8 mouse cellular contexts compared by ENCODE assay signal in genomic region chr11:68387441-68387760, GRCm38 (mm10). TPM values are rescaled to one million over a fixed set of nuclear protein-coding genes. Genes with fewer than 3 reads are reported as not detected.
DNase-seq lines count a peak whose midpoint lies in the region; ATAC-seq and TF ChIP-seq lines count a peak whose summit lies in the region.

No protein-coding gene starts in this region.

- TF ChIP-seq CTCF in CH12.LX (conservative IDR thresholded peaks at IDR 0.05 in 1 of 2, IDR thresholded peaks at IDR 0.05 in 1 of 2; ENCODE audit: low read depth in 2 of 2, low read length in 2 of 2): no peak
- TF ChIP-seq CTCF in liver, embryonic 14.5 days (IDR thresholded peaks at IDR 0.05; ENCODE audit: low read depth): no peak

- in situ Hi-C loops in CH12.LX (cut with MboI; ENCODE audit: low pct_ligation_motif_present, low pct_unique_long_range_greater_than_20kb, low sequenced_read_pairs): no loop called here

- H3K9me3 ChIP-seq in heart, embryonic 13.5 days: no peaks in the 10 kb centered on the region
- peaks cover 15% of the 10 kb centered on the region for H3K9me3 ChIP-seq in CH12.LX (replicated peaks; ENCODE audit: low read length)
- H3K9me3 ChIP-seq in forebrain, embryonic 15.5 days: no peaks in the 10 kb centered on the region
- no peaks in the 10 kb centered on the region for H3K9me3 ChIP-seq in liver, embryonic 14.5 days (ENCODE audit: control insufficient read depth, low read length)

- 39% methylated on average over 4 of the region's 4 CpGs for WGBS in heart, embryonic 13.5 days
- WGBS in forebrain, embryonic 15.5 days: 29% methylated on average over 4 of the region's 4 CpGs
- WGBS in liver, embryonic 14.5 days (ENCODE audit: insufficient replicate concordance): 27% methylated on average over 4 of the region's 4 CpGs

- peak overlapping the region; percentile 91 for H3K4me2 ChIP-seq in heart, embryonic 13.5 days
- peak overlapping the region; percentile 54 for H3K4me2 ChIP-seq in CH12.LX (ENCODE audit: insufficient read depth, low read depth, poor library complexity, severe bottlenecking)
- H3K4me2 ChIP-seq in forebrain, embryonic 15.5 days (replicated peaks): peak overlapping the region; percentile 95
- H3K4me2 ChIP-seq in liver, embryonic 14.5 days (ENCODE audit: low read depth): peak overlapping the region; percentile 53; the same call in 1 of the 2 replicates

- dilution Hi-C loops in CH12.LX (cut with MboI; ENCODE audit: extremely low pct_ligation_motif_present, extremely low pct_unique_long_range_greater_than_20kb, low sequenced_read_pairs): no loop called here

- H3K4me1 ChIP-seq in heart, embryonic 13.5 days: peaks cover 61% of the 10 kb centered on the region
- peaks cover 3 to 13% of the 10 kb centered on the region in 2 experiments; a peak in 2 of 4 replicates for H3K4me1 ChIP-seq in CH12.LX (ENCODE audit: control insufficient read depth in 1 of 2, insufficient read depth in 2 of 2)
- H3K4me1 ChIP-seq in forebrain, embryonic 15.5 days: peaks cover 48% of the 10 kb centered on the region
- H3K4me1 ChIP-seq in liver, embryonic 14.5 days (replicated peaks; ENCODE audit: control insufficient read depth in 2 of 2, insufficient read depth in 2 of 2, low read length in 1 of 2): no peaks in the 10 kb centered on the region

- H3K4me3 ChIP-seq in heart, embryonic 13.5 days: peak overlapping the region; percentile 79
- peak overlapping the region; percentile 49 to 75 (median 60) for H3K4me3 ChIP-seq in CH12.LX (replicated peaks in 1 of 3; ENCODE audit: low read depth in 2 of 3, low read length in 2 of 3, poor library complexity in 1 of 3)
- H3K4me3 ChIP-seq in forebrain, embryonic 15.5 days: peak overlapping the region; percentile 63
- peak overlapping the region in 1 of 2 experiments; percentile 55; a peak in 1 of 4 replicates for H3K4me3 ChIP-seq in liver, embryonic 14.5 days (ENCODE audit: insufficient read depth in 1 of 2, low read depth in 2 of 2, low read length in 2 of 2)

- TF ChIP-seq RAD21 in CH12.LX (IDR thresholded peaks at IDR 0.05; ENCODE audit: low read depth, low read length): no peak

- H3K79me2 ChIP-seq in CH12.LX (replicated peaks; ENCODE audit: control insufficient read depth, extremely low read depth, insufficient read depth, poor library complexity, severe bottlenecking): no peaks in the 10 kb centered on the region

- ATAC-seq in heart, embryonic 13.5 days (ENCODE audit: extremely low read depth, insufficient number of reproducible peaks, low FRiP score, low TSS enrichment): no peak
- ATAC-seq in forebrain, embryonic 15.5 days (replicated peaks): no peak
- ATAC-seq in liver, embryonic 14.5 days (ENCODE audit: insufficient read depth): no peak

- TF ChIP-seq POLR2A in CH12.LX (IDR thresholded peaks at IDR 0.05; ENCODE audit: low read depth, low read length): no peak

- H3K9ac ChIP-seq in heart, embryonic 13.5 days: peak overlapping the region; percentile 89
- peak overlapping the region; percentile 21; the same call in 1 of the 2 replicates for H3K9ac ChIP-seq in CH12.LX (ENCODE audit: insufficient read depth, low read depth)
- peak overlapping the region; percentile 59 for H3K9ac ChIP-seq in forebrain, embryonic 15.5 days (replicated peaks)
- no peak overlapping the region for H3K9ac ChIP-seq in liver, embryonic 14.5 days (replicated peaks)

- TF ChIP-seq EP300 in CH12.LX (IDR thresholded peaks at IDR 0.05; ENCODE audit: low read length): no peak
- TF ChIP-seq EP300 in liver, embryonic 14.5 days (IDR thresholded peaks at IDR 0.05; ENCODE audit: low read depth): no peak

- peak overlapping the region; percentile 91 for H3K27ac ChIP-seq in heart, embryonic 13.5 days (replicated peaks)
- no peak overlapping the region for H3K27ac ChIP-seq in CH12.LX (ENCODE audit: insufficient read depth, low read depth)
- peak overlapping the region; percentile 51 for H3K27ac ChIP-seq in forebrain, embryonic 15.5 days (replicated peaks)
- no peak overlapping the region for H3K27ac ChIP-seq in liver, embryonic 14.5 days

- H3K36me3 ChIP-seq in heart, embryonic 13.5 days: no peaks in the 10 kb centered on the region
- peaks cover 0 to 12% of the 10 kb centered on the region in 2 experiments for H3K36me3 ChIP-seq in CH12.LX (replicated peaks in 1 of 2; ENCODE audit: control insufficient read depth in 1 of 2, insufficient read depth in 1 of 2, low read length in 1 of 2)
- no peaks in the 10 kb centered on the region for H3K36me3 ChIP-seq in forebrain, embryonic 15.5 days
- H3K36me3 ChIP-seq in liver, embryonic 14.5 days (replicated peaks; ENCODE audit: control insufficient read depth, insufficient read depth, low read depth): no peaks in the 10 kb centered on the region

- H3K27me3 ChIP-seq in heart, embryonic 13.5 days (replicated peaks): peaks cover 94% of the 10 kb centered on the region
- peaks cover 7% of the 10 kb centered on the region for H3K27me3 ChIP-seq in CH12.LX (replicated peaks)
- peaks cover 80% of the 10 kb centered on the region for H3K27me3 ChIP-seq in forebrain, embryonic 15.5 days
- H3K27me3 ChIP-seq in liver, embryonic 14.5 days (ENCODE audit: control insufficient read depth, insufficient read depth, low read length): peaks cover 92% of the 10 kb centered on the region

- no peak for DNase-seq in heart, adult 18-20 months
- no peak for DNase-seq in CH12.LX (ENCODE audit: extremely low read depth)
- DNase-seq in liver, embryonic 14.5 days (ENCODE audit: low read depth in 3 of 3, low spot score in 3 of 3): no peak
- DNase-seq in ovary, postnatal 36 days (ENCODE audit: low spot score): no peak
- no peak for DNase-seq in layer of hippocampus, postnatal 25 days (ENCODE audit: extremely low spot score in 1 of 2, low spot score in 1 of 2)
- no peak for DNase-seq in frontal cortex, postnatal 25 days (ENCODE audit: low spot score in 2 of 2)

TF ChIP-seq in CH12.LX, 34 proteins besides CTCF, POLR2A, EP300 and RAD21:
- TF ChIP-seq SIN3A (IDR thresholded peaks at IDR 0.05; ENCODE audit: low read length) (0 out of 2 replicates have a peak, but pooled peaks have one; percentile 11), ETS1 (conservative IDR thresholded peaks at IDR 0.05; ENCODE audit: low read depth, low read length) (no peak; the same call in 1 of the 2 replicates)

RNA-seq across cellular contexts. Expression of gene Ntn1, which starts 13.2 kb away (rescaled TPM):
- 19.2 and 19.3 TPM in 2 replicates for polyA plus RNA-seq in heart, embryonic 13.5 days (2015; fragmentation: Nextera tagmentation; extraction: Ambion mirVana)
- 10 to 100 TPM; 72.7 to 76.0 TPM for total RNA-seq in heart, adult 18-20 months (2021)
- 0.38 and 0.59 TPM in 2 replicates for total RNA-seq in CH12.LX (2012; rRNA removed)
- 0.47 and 0.54 TPM in 2 replicates for total RNA-seq in CH12.LX (2014; rRNA removed)
- 0.78 and 1.2 TPM in 2 replicates for polyA plus RNA-seq in CH12.LX (2012; ENCODE audit: insufficient read length, low read depth)
- polyA plus RNA-seq in forebrain, embryonic 15.5 days (2015; fragmentation: Nextera tagmentation; extraction: Ambion mirVana): 6.7 and 8.1 TPM in 2 replicates
- polyA plus RNA-seq in liver, embryonic 14.5 days (2012; rRNA removed): 0.15 and 0.23 TPM in 2 replicates
- polyA plus RNA-seq in liver, embryonic 14.5 days (2014; fragmentation: Nextera tagmentation; extraction: Ambion mirVana): 0.06 TPM in 1 of 2 replicates, not detected in the other
- 1 to 10 TPM; 7.4 to 7.5 TPM for total RNA-seq in layer of hippocampus, postnatal 25 days (2021)

RNA-seq across cellular contexts. Expression of gene Pik3r5, which starts 44.5 kb away (rescaled TPM):
- 0.23 and 0.39 TPM in 2 replicates for polyA plus RNA-seq in heart, embryonic 13.5 days (2015; fragmentation: Nextera tagmentation; extraction: Ambion mirVana)
- total RNA-seq in heart, adult 18-20 months (2021): 1 to 10 TPM; 1.1 to 1.9 TPM
- total RNA-seq in CH12.LX (2012; rRNA removed) (5.7 and 8.3 TPM in 2 replicates), CH12.LX (2014; rRNA removed) (2.9 and 3.5 TPM in 2 replicates)
- polyA plus RNA-seq in CH12.LX (2012; ENCODE audit: insufficient read length, low read depth): 7.3 and 9.4 TPM in 2 replicates
- polyA plus RNA-seq in forebrain, embryonic 15.5 days (2015; fragmentation: Nextera tagmentation; extraction: Ambion mirVana): 0.11 and 0.20 TPM in 2 replicates
- polyA plus RNA-seq in liver, embryonic 14.5 days (2012; rRNA removed): 0.66 and 0.76 TPM in 2 replicates
- 0.38 and 0.46 TPM in 2 replicates for polyA plus RNA-seq in liver, embryonic 14.5 days (2014; fragmentation: Nextera tagmentation; extraction: Ambion mirVana)
- total RNA-seq in layer of hippocampus, postnatal 25 days (2021): 1 to 10 TPM; 1.7 to 2.1 TPM

Comparison
In these comparisons a context has a peak if more than half of its experiments do, and no peak if none do; other contexts are left out.
1. H3K27ac ChIP-seq: peak in heart, embryonic 13.5 days (single experiment) and forebrain, embryonic 15.5 days (single experiment); none in CH12.LX (single experiment) and liver, embryonic 14.5 days (single experiment).
2. Peak in every context shown above with its lines, with median percentiles within 50 percentile points of each other: H3K4me2 ChIP-seq.